Mouse (Mus musculus) liver, adult 2 months (tissue): ENCODE data around the gene Sec16b.

Experiments used
- CTCF ChIP-seq: fragments of 200-500 bp; IDR thresholded peaks from 2 replicates; pipeline ENCODE4 v1.5.1; 2011; ENCODE audit warnings: low read depth, low read length, control low read depth
- POLR2A ChIP-seq: fragments of 200-500 bp; IDR thresholded peaks from 2 replicates; pipeline ENCODE4 v1.6.1; 2011; ENCODE audit warnings: low read length, control low read depth; ENCODE audit not compliant: insufficient read depth; ENCODE audit errors: extremely low read depth

DNA sequence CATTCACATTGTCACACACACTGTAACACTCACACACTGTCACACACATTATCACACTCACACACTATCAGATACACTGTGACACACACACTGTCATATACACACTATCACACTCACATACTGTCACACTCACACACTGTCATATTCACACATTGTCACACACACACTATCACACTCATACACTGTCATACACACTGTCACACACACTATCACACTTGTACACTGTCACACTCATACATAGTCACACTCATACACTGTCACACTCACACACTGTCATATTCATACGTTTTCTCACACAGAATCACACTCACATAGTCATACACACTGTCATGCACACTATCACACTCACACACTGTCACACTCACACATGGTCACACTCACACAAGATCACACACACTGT is 5.9 kb upstream of the Sec16b start:
- TF ChIP-seq POLR2A (no peak), CTCF (no peak)
